Mouse (Mus musculus) bone marrow, adult 2 months (tissue): ENCODE measurements around the gene Cdk17. TPM values are rescaled to one million over a fixed set of nuclear protein-coding genes. Genes with fewer than 3 reads are reported as not detected.

Experiments
- H3K27ac ChIP-seq: fragments of 200-500 bp; 2 replicates; pipeline ENCODE4 v1.5.1; 2012; ENCODE audit warnings: low read depth, mild to moderate bottlenecking, control low read depth, inconsistent platforms, low read length; ENCODE audit not compliant: control insufficient read depth, poor library complexity, insufficient read depth
- H3K4me1 ChIP-seq: fragments of 200-500 bp; 2 replicates; pipeline ENCODE4 v1.6.1; 2011; ENCODE audit warnings: low read length; ENCODE audit not compliant: control insufficient read depth, insufficient read depth
- H3K4me3 ChIP-seq: fragments of 200-500 bp; replicated peaks from 2 replicates; pipeline ENCODE3; 2011; ENCODE audit warnings: mild to moderate bottlenecking, low read depth, low read length, control low read depth; ENCODE audit not compliant: control insufficient read depth
- CTCF ChIP-seq: fragments of 200-500 bp; IDR thresholded peaks from 2 replicates; pipeline ENCODE4 v1.5.1; 2011; ENCODE audit warnings: low read length, control low read depth; ENCODE audit not compliant: control insufficient read depth, insufficient read depth
- POLR2A ChIP-seq: fragments of 200-500 bp; IDR thresholded peaks from 2 replicates; pipeline ENCODE4 v1.6.1; 2011; ENCODE audit warnings: low read depth, mild to moderate bottlenecking, control low read depth, low read length, borderline replicate concordance; ENCODE audit not compliant: control insufficient read depth
- WGBS: fragments of 180-500 bp; shearing (Covaris S2); methylation state at CpG from one replicate; pipeline ENCODE4 v1.1.7; 2018; 5-methylcytosine and 5-hydroxymethylcytosine counted together
- polyA plus RNA-seq: library from polyadenylated mRNA; stranded (reverse); fragments of >200 nt; gene quantifications from 2 replicates; pipeline ENCODE4 v1.2.4, GENCODE M21; 2011; ENCODE audit warnings: low replicate concordance; ENCODE audit not compliant: missing spikeins, insufficient read depth, insufficient read length

Cdk17 gene
- polyA plus RNA-seq, 1 experiment: 19.5 TPM

DNA sequence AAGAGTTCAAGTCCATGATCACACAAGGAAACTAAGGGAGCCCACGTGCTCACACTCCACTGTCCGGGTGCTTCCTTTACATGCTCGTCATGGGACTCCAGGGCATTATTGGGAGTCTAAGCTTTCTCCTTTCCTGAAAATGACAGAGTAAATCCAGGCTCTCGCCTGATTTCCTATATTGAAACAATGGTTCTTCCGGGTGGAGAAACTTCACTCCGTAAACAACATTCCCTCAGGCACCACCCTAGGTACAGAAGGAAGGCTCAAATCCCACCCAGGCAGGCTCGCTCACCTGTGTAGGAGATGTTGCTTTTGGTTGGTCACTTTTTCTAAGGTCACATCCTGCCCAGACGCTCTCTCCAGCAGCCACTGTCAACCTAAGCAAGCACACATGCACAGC lies 141.2 kb downstream of the Cdk17 start:
- TF ChIP-seq CTCF (no peak), POLR2A (no peak)
- Histone ChIP-seq H3K4me3 (no peak overlapping the region), H3K4me1 (peaks cover 1% of the 10 kb centered on the region; the same call in 1 of the 2 replicates), H3K27ac (no peak overlapping the region)
- WGBS: 75% methylated on average over 8 of the region's 8 CpGs

DNA sequence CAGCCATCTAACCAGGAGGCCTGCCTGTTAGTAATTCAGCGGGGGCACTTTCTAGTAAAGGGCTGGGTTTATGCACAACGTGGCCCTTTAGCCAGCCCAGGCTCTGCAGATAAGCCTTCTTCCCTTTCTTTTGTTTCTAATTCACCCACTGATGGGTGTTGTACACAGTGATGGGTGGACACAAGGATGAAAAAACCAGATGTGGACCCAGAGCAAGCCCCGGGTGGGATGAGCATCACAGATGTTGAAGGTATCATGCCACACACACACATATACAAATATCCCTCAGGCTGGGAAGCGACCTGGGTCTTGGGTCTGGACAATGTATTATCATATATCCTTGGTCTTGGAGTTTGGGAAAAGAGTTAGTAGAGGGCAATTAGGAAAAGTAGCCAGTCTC lies 142.6 kb downstream of the Cdk17 start:
- H3K27ac ChIP-seq: no peak overlapping the region
- TF ChIP-seq POLR2A (no peak), CTCF (no peak)
- no peak overlapping the region for H3K4me3 ChIP-seq
- 68% methylated on average over 4 of the region's 4 CpGs for WGBS
- H3K4me1 ChIP-seq: no peaks in the 10 kb centered on the region; the same call in 1 of the 2 replicates

DNA sequence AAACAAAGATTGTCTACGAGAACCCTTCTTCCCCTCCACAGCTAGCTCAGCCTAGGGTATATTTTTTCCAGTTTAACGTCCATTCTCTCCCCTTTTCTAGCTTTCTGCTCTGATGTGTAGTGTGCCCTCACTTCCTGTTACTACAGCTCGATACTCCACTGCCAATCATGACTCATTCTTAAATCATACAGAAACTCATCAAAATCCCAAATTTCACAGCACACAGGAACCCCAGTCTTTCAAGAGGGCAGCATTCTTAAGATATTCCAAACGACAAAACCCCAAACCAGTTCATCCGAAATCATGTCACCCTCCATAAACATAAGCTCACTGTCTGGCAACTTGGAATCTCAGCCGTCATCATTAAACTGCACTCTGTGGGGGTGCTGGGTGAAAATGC lies 145.3 kb downstream of the Cdk17 start:
- Histone ChIP-seq H3K4me3 (no peak overlapping the region), H3K27ac (no peak overlapping the region), H3K4me1 (no peaks in the 10 kb centered on the region)
- TF ChIP-seq CTCF (no peak), POLR2A (no peak)
- WGBS: 32% methylated on average over 6 of the region's 6 CpGs

DNA sequence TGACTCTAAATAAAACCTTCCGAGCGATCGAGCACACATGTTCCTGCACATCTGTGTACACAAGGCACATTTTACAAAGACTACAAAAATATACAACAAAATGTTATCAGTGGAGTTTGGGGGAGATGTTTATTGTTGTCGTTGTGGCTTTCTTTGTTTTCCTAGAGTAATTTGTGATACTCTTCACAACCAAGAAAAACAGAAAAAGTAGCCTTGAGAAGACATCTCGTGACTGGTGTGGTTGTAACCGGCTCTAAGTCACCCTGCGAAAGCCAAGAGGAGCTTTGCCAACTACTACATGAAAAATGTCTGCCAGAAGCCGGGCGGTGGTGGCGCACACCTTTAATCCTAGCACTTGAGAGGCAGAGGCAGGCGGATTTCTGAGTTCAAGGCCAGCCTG lies 145.7 kb downstream of the Cdk17 start:
- no peak overlapping the region for H3K27ac ChIP-seq
- H3K4me1 ChIP-seq: no peaks in the 10 kb centered on the region
- WGBS: 76% methylated on average over 11 of the region's 11 CpGs
- H3K4me3 ChIP-seq: no peak overlapping the region
- TF ChIP-seq CTCF (no peak), POLR2A (no peak)

DNA sequence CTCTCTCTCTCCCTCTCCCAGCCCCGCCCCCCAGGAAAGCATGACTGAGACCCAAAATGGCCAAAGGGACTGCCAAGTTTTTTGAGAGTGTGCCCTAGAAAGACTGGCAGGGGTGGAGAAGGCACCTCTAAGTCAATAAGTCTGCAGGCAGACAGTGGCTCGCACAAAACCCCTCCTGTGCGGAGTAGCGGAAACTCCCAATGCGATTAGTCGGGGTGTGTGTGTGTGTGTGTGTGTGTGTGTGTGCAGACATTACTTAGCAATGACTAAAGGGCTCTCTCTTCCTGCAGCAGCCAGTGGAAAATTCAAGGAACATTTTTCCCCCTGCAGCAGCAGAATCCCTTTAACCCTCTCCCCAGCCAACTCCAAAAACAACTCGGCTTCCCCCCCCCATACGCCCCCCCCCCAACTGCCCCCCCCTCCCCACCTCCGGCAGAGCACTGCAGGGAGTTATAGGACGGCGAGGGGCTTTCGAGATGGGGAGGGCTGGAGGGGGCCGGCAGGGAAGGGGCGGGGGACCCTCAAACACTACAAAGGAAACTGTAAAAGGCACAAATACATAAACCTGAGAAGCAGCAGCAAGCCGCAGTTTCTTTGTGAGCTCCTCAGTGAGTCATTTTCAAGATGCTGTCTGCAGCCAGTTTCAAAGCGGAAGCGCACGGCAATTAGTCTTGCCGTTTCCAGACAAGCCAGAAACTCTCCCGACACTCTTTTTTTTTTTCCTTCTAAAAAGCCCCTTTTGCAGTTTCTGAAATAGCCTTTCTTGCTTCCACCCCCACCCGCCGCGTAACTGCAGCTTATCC lies 148.7 kb downstream of the Cdk17 start:
- peak overlapping the region; percentile 67 for H3K4me3 ChIP-seq
- peak overlapping the region; percentile 59; the same call in 1 of the 2 replicates for H3K27ac ChIP-seq
- 2% methylated on average over 23 of the region's 23 CpGs for WGBS
- no peak for TF ChIP-seq POLR2A
- TF ChIP-seq CTCF: no peak
- no peaks in the 10 kb centered on the region for H3K4me1 ChIP-seq

DNA sequence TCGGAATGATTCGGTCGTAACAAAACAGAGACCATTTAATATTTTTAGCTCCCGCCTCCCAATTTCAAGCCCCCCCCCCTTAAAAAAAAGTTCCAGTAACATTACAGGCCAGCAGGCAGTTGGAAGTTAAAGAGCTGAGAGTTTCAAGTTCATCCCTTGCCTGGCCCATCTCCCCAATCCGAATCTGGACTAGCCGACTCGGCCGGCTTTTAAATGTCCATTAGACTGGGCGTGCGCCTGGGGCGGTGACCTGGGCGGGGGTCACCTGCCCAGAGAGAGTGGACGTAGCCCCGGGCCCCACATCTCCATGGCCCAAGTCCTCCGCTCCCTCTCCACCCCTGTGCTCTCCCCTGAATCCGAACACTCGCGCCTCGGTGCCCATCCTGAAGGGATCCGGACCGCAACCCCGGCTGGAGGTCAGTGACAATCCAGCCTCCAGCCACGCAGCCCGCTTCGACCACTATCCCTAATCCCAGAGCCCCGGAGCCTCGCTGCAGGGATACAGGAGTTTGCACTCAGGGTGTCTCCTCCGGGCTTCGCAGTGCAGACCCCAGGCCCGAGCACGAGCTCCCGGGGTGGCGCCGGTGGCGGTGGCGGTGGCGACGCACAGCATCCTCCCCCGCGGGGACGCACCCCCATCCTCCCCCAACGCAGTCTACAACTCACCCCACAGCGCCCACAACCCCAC lies 149.4 kb downstream of the Cdk17 start:
- peak overlapping the region; percentile 59 for H3K27ac ChIP-seq
- TF ChIP-seq POLR2A (peak; percentile 34; the same call in 1 of the 2 replicates), CTCF (no peak)
- under 1% methylated on average over 43 of the region's 43 CpGs for WGBS
- H3K4me1 ChIP-seq: no peaks in the 10 kb centered on the region
- H3K4me3 ChIP-seq: peak overlapping the region; percentile 67

DNA sequence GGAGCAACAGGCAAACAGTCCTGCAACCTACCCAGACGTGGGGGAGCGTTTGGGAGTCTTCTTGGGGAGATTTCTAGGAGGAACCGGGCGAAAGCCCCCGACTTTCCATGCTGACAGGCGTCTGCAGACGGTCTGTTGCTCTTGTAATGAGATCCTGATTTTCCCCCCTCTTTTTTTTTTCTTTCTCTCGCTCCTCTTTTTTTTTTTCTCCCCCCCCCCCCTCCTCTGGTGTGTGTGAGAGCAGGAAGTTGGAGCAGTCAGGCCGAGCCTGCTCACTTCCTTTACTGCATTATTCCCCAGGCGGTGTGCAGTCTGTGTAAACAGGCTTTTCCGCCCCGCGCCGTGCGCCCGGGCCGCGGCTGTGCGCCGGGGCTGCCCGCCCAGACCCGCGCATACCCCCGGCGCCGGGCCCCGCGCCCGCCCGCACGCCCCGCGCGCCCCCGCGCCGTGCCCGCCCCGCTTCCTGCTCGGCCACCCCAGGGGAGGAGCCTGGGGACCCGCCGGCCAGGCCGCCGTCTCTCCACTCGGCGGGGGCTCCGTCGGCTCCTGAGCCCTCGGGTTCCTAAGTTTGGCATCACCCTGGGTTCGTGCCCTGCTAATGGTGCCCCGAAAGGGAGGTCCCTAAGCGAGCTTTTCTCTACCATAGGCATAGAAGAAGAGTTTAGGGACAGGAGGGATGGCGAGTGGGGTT lies 150.2 kb downstream of the Cdk17 start, which contains the start of gene Elk3:
Gene Elk3 (minus strand): TSS at position 415 of the 691 bp plus-strand sequence.
- TF ChIP-seq CTCF (no peak), POLR2A (0 out of 2 replicates have a peak, but pooled peaks have one; percentile 46)
- under 1% methylated on average over 53 of the region's 53 CpGs for WGBS
- Histone ChIP-seq H3K4me3 (peak within 1 kb of the TSS; percentile 67), H3K4me1 (no peaks in the 10 kb centered on the region), H3K27ac (peak within 1 kb of the TSS; percentile 59)

DNA sequence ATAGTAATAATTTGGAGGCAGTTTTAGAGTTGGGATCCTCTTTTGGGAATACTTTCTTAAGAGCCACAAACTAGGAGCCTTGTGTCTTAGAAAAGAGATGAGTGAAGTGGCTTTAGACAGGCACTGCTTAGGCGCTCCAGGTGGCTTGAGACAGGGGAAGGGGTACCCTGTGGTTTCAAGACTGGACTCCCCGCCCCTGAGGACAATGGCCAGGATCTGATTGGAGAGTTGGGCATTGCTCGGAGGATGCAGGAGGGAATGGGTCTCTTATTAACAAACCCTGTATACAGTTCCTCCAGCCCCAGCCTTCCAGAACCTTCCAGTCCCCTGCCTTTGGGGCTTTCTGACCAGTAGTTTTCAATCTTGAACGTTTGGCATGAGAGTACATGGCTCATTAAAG lies 150.9 kb downstream of the Cdk17 start:
- no peak for TF ChIP-seq CTCF
- WGBS: 38% methylated on average over 4 of the region's 4 CpGs
- Histone ChIP-seq H3K4me3 (no peak overlapping the region), H3K4me1 (no peaks in the 10 kb centered on the region), H3K27ac (no peak overlapping the region)

Other genes starting within 250 kb of the Cdk17 start
- gene Cfap54, start 79.3 kb upstream of the Cdk17 start, polyA plus RNA-seq: 1.8 TPM in 1 of 2 replicates, not detected in the other
- gene Elk3, start 150.3 kb downstream of the Cdk17 start, polyA plus RNA-seq: 8.3 and 15.5 TPM in 2 replicates